ENCODE assay signal across 19 mouse cellular contexts in genomic region chr2:73538590-73538989, GRCm38 (mm10). TPM values are rescaled to one million over a fixed set of nuclear protein-coding genes. Genes with fewer than 3 reads are reported as not detected.
DNase-seq lines count a peak whose midpoint lies in the region; ATAC-seq and TF ChIP-seq lines count a peak whose summit lies in the region.
"Had no signal": no experiment of that assay in that cellular context is flagged by ENCODE, and none has a peak within 500 bp of the region (broad histone marks: within the 10 kb centered on the region; RNA-seq: fewer than 3 reads in every experiment).

No protein-coding gene starts in this region.

- TF ChIP-seq EP300 in stomach, postnatal 0 days (optimal IDR thresholded peaks at IDR 0.05) = no peak

- no peaks in the 10 kb centered on the region for H3K27me3 ChIP-seq in embryonic facial prominence, embryonic 15.5 days
- no peaks in the 10 kb centered on the region for H3K27me3 ChIP-seq in stomach, postnatal 0 days (ENCODE audit: control insufficient read depth, insufficient read depth, low read length)
- H3K27me3 ChIP-seq in midbrain, embryonic 10.5 days (ENCODE audit: low read depth, poor library complexity, severe bottlenecking) = peaks cover 7% of the 10 kb centered on the region
- H3K27me3 ChIP-seq: heart, embryonic 15.5 days had no signal

- no peak overlapping the region for H3K27ac ChIP-seq in embryonic facial prominence, embryonic 15.5 days (replicated peaks)
- H3K27ac ChIP-seq in stomach, postnatal 0 days (replicated peaks) = no peak overlapping the region
- no peak overlapping the region for H3K27ac ChIP-seq in midbrain, embryonic 10.5 days (replicated peaks)
- H3K27ac ChIP-seq: forebrain, embryonic 13.5 days; gastrocnemius, adult 2 months; heart, embryonic 15.5 days; hindbrain, embryonic 13.5 days had no signal

- no peak overlapping the region for H3K4me2 ChIP-seq in embryonic facial prominence, embryonic 15.5 days (replicated peaks)
- no peak overlapping the region for H3K4me2 ChIP-seq in stomach, postnatal 0 days (replicated peaks; ENCODE audit: low read depth)
- H3K4me2 ChIP-seq: forebrain, embryonic 13.5 days; heart, embryonic 11.5 days; heart, embryonic 15.5 days; hindbrain, embryonic 13.5 days had no signal

- no peaks in the 10 kb centered on the region for H3K9me3 ChIP-seq in embryonic facial prominence, embryonic 15.5 days (replicated peaks)
- no peaks in the 10 kb centered on the region for H3K9me3 ChIP-seq in stomach, postnatal 0 days (ENCODE audit: control insufficient read depth, low read length)
- H3K9me3 ChIP-seq in midbrain, embryonic 10.5 days (replicated peaks) = no peaks in the 10 kb centered on the region
- H3K9me3 ChIP-seq: forebrain, embryonic 13.5 days; heart, embryonic 15.5 days; hindbrain, embryonic 13.5 days had no signal

- no peak overlapping the region for H3K9ac ChIP-seq in embryonic facial prominence, embryonic 15.5 days
- H3K9ac ChIP-seq in stomach, postnatal 0 days (ENCODE audit: low read length) = no peak overlapping the region
- H3K9ac ChIP-seq: forebrain, embryonic 13.5 days; forebrain, postnatal 0 days; heart, embryonic 15.5 days; hindbrain, embryonic 13.5 days had no signal

- no peak overlapping the region for H3K4me3 ChIP-seq in embryonic facial prominence, embryonic 15.5 days (replicated peaks)
- no peak overlapping the region for H3K4me3 ChIP-seq in stomach, postnatal 0 days (ENCODE audit: low read depth, low read length)
- H3K4me3 ChIP-seq in midbrain, embryonic 10.5 days = no peak overlapping the region
- H3K4me3 ChIP-seq: forebrain, embryonic 13.5 days; gastrocnemius, adult 2 months; heart, embryonic 15.5 days; hindbrain, embryonic 13.5 days had no signal

- peaks cover 12% of the 10 kb centered on the region for H3K4me1 ChIP-seq in embryonic facial prominence, embryonic 15.5 days
- H3K4me1 ChIP-seq in stomach, postnatal 0 days (replicated peaks; ENCODE audit: control insufficient read depth, insufficient read depth) = no peaks in the 10 kb centered on the region; the same call in 1 of the 2 replicates
- H3K4me1 ChIP-seq in midbrain, embryonic 10.5 days = peaks cover 10% of the 10 kb centered on the region

- no peaks in the 10 kb centered on the region for H3K36me3 ChIP-seq in embryonic facial prominence, embryonic 15.5 days
- no peaks in the 10 kb centered on the region for H3K36me3 ChIP-seq in stomach, postnatal 0 days (ENCODE audit: control insufficient read depth, insufficient read depth, low read length)
- H3K36me3 ChIP-seq in midbrain, embryonic 10.5 days = no peaks in the 10 kb centered on the region
- H3K36me3 ChIP-seq: heart, embryonic 15.5 days; hindbrain, embryonic 13.5 days had no signal

- 0 out of 2 replicates have a peak, but pooled peaks have one; percentile 44 for ATAC-seq in embryonic facial prominence, embryonic 15.5 days (ENCODE audit: insufficient number of reproducible peaks, low FRiP score, low TSS enrichment, low read depth)
- ATAC-seq in stomach, postnatal 0 days (ENCODE audit: low FRiP score, low TSS enrichment) = peak; percentile 78
- ATAC-seq: forebrain, embryonic 13.5 days; forebrain, postnatal 0 days had no signal

- no peak for TF ChIP-seq CTCF in stomach, postnatal 0 days (IDR thresholded peaks at IDR 0.05; ENCODE audit: low read depth)

- WGBS in embryonic facial prominence, embryonic 15.5 days = 58% methylated on average over 13 of the region's 13 CpGs
- 49% methylated on average over 13 of the region's 13 CpGs for WGBS in stomach, postnatal 0 days
- 90% methylated on average over 13 of the region's 13 CpGs for WGBS in midbrain, embryonic 10.5 days

- DNase-seq in lung, adult 18-20 months = peak; percentile 64 to 78
- no peak for DNase-seq in lung, postnatal 14 days
- DNase-seq in lung, postnatal 36 days = peak; percentile 65
- peak; percentile 69 for DNase-seq in stomach, postnatal 0 days (ENCODE audit: low spot score)
- DNase-seq in midbrain, embryonic 10.5 days (ENCODE audit: low spot score) = no peak
- DNase-seq in layer of hippocampus, adult 11-12 months (ENCODE audit: low spot score) = no peak
- DNase-seq: adrenal gland, adult 2 months; adrenal gland, postnatal 25 days; cerebellum, adult 18-20 months; cerebellum, postnatal 10 days; forebrain, postnatal 0 days; gastrocnemius, adult 2 months; gastrocnemius, postnatal 25 days; heart, postnatal 14 days had no signal

RNA-seq across cellular contexts. Expression of gene Wipf1, which starts 9.1 kb away (rescaled TPM):
- 17.5 and 20.0 TPM in 2 replicates for polyA plus RNA-seq in embryonic facial prominence, embryonic 15.5 days (2015; fragmentation: Nextera tagmentation; extraction: Ambion mirVana)
- 3.1 and 3.3 TPM in 2 replicates for polyA plus RNA-seq in stomach, postnatal 0 days (2015; fragmentation: Nextera tagmentation; extraction: Ambion mirVana)
- 7.4 and 7.6 TPM in 2 replicates for polyA plus RNA-seq in midbrain, embryonic 10.5 days (2016; fragmentation: Nextera tagmentation; extraction: Ambion mirVana)

RNA-seq across cellular contexts. Expression of gene Chrna1, which starts 41.5 kb away (rescaled TPM):
- polyA plus RNA-seq in embryonic facial prominence, embryonic 15.5 days (2015; fragmentation: Nextera tagmentation; extraction: Ambion mirVana) = 14.1 and 19.8 TPM in 2 replicates
- polyA plus RNA-seq in stomach, postnatal 0 days (2015; fragmentation: Nextera tagmentation; extraction: Ambion mirVana) = 0.36 and 0.59 TPM in 2 replicates
- 0.40 and 0.84 TPM in 2 replicates for polyA plus RNA-seq in midbrain, embryonic 10.5 days (2016; fragmentation: Nextera tagmentation; extraction: Ambion mirVana)

Comparison
In these comparisons a context has a peak if more than half of its experiments do, and no peak if none do; other contexts are left out.
1. DNase-seq: peak in lung, adult 18-20 months (2 of 2), lung, postnatal 36 days (single experiment) and stomach, postnatal 0 days (single experiment); none in lung, postnatal 14 days (single experiment), midbrain, embryonic 10.5 days (single experiment) and layer of hippocampus, adult 11-12 months (single experiment).